Mouse (Mus musculus): Measurements from ENCODE around the gene Usp51.
"Not testable (repeated sequence)": the region's sequence is repeated elsewhere in the genome, so short reads cannot be mapped to it uniquely, and the experiment has no call there.

The Usp51 gene

GRCm38 (mm10) chrX:153006387-153006841 lies at the start of gene Usp51:
Gene Usp51, plus strand, starts transcription at chrX:153006469.
- peak; percentile 13 for DNase-seq (ENCODE audit: low read depth)

DNA sequence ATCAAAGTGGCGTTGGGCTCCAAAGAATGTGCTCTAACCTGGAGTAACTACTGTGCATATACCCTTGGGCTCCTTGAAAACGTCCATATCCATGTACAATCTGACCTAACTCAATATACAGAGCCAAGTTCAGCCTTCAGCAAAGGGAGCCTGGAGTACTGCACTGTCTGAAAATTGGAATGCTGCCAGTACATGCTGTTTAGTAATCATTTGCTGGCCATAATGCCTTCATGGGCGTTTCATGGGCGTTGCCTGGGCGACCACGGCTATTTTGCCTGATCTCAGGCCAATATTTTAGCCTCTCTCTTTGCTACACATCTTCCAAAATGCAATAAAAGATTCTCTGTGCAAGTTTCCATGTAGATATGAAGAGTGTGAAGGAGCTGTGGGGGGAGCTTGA lies 36.7 kb upstream of the Usp51 start:
- DNase-seq (ENCODE audit: low read depth) = no peak

GRCm38 (mm10) chrX:152973476-152974203 lies 32.6 kb upstream of the Usp51 start:
- DNase-seq (ENCODE audit: low read depth) = not testable (repeated sequence)

GRCm38 (mm10) chrX:152974204-152974661 lies 32.0 kb upstream of the Usp51 start:
- no peak for DNase-seq (ENCODE audit: low read depth)

DNA sequence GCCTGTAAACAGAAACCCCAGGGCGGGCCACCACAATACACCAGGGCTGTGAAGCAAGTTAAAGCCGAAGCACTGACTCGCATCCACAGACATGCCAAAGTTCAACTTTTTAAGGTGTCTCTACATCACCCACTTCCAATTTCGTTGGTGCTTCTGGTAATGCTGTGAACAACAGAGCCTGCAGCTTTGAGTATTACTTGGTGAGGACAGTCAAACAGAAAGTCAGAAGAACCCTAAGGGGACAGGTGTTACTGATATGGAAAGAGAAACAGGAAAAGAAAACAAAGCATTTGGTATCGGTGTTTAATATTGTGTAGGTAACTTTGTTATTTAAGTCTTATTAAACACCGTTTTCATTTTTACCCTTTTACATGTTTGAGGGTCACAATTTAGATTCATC lies 29.7 kb upstream of the Usp51 start:
- no peak for DNase-seq (ENCODE audit: low read depth)

GRCm38 (mm10) chrX:152985009-152985408 lies 21.3 kb upstream of the Usp51 start:
- no peak for DNase-seq (ENCODE audit: low read depth)

DNA sequence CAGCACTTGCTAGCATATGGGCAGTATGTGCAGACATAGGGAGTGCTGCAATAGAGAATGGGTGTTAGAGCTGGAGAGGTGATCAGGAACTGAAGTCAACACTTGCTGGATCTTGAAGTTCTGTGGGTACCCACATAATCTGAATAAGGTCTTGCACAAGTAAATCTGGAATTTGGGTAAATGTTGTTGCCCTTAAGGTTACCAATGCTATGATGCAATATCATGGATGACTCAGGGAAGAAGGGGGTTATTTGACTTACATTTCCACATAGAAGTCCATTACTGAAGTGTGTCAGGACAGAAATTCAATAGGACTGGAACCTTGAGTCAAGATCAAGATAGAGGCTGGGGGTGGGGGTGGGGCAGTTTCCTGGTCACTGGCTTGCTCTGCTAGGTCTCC lies 16.4 kb upstream of the Usp51 start:
- not testable (repeated sequence) for DNase-seq (ENCODE audit: low read depth)

- not testable (repeated sequence) for DNase-seq (ENCODE audit: low read depth)
These were observed 10.2 kb upstream of the Usp51 start for GRCm38 (mm10) chrX:152996105-152996504.

DNA sequence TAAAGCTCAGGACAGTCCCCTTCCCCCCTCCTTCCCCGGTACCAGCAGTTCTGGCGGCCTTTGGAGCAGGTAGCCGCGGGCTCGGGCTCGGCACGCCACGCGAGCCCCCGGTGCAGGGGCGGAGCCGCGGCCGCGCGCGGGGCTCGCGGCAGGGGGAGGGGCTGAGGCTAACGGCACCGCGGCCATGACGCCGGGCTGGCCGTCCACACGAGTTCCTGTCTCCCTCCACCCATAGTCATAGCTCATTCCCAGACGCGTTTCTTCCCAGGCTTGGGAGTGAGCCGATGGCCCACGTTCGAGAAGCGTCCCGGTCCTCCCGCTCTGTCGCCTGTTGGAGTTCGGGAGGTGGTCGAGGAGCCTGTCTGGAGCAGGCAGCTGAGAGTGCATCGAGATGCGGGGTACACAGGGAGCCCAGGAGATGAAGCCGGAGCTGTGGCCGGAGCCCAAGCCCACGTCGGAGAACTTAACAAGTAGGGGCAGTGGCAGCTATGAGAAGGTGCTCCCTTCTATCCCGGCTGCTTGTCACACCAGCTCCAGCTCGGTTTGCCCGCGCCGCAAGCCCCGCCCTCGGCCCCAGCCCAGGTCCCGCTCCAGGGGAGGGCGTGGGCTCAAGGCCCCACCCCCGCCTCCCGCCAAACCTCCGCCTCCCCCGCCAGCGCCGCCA lies 884 bp downstream of the Usp51 start:
- DNase-seq (ENCODE audit: low read depth) = peak; percentile 22

DNA sequence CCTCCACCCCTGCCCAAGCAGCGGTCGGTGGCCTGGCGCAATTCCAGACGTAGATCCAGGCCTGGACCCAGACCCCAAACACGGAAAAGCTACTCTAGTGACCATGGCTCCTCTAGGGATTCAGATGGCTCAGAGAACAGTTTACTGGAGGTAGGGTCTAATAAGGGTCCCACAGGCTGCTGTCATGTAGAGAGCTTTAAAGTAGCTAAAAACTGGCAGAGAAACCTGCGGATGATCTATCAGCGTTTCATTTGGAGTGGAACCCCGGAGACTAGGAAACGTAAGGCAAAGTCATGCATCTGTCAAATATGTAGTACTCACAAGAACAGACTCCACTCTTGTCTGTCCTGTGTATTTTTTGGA lies 1.4 kb downstream of the Usp51 start:
- no peak for DNase-seq (ENCODE audit: low read depth)

- not testable (repeated sequence) for DNase-seq (ENCODE audit: low read depth)
These were observed 19.0 kb downstream of the Usp51 start for GRCm38 (mm10) chrX:153025255-153025654.

DNA sequence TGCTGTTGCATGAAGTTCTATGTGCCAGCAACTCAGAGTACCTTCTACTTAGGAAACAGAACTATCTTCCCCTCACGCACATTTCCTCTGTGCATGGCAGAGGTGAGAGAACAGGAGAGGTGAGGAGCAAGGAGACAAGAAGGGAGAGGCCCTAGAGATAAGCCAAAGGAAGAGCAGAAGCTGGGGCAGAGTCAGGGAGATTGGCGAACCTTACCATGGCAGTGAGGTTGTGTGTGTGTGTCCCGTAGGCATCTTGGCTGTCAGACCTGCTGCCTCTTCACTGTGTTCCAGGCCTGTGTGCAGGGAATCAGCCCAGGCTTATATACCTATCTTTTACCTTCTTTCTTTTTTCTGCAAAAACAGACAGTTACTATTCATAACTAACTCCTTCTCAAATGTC lies 19.4 kb downstream of the Usp51 start:
- DNase-seq (ENCODE audit: low read depth) = not testable (repeated sequence)

DNA sequence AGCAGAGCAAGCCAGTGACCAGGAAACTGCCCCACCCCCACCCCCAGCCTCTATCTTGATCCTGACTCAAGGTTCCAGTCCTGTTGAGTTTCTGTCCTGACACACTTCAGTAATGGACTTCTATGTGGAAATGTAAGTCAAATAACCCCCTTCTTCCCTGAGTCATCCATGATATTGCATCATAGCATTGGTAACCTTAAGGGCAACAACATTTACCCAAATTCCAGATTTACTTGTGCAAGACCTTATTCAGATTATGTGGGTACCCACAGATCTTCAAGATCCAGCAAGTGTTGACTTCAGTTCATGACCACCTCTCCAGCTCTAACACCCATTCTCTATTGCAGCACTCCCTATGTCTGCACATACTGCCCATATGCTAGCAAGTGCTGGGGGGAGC lies 25.3 kb downstream of the Usp51 start:
- DNase-seq (ENCODE audit: low read depth) = not testable (repeated sequence)

DNA sequence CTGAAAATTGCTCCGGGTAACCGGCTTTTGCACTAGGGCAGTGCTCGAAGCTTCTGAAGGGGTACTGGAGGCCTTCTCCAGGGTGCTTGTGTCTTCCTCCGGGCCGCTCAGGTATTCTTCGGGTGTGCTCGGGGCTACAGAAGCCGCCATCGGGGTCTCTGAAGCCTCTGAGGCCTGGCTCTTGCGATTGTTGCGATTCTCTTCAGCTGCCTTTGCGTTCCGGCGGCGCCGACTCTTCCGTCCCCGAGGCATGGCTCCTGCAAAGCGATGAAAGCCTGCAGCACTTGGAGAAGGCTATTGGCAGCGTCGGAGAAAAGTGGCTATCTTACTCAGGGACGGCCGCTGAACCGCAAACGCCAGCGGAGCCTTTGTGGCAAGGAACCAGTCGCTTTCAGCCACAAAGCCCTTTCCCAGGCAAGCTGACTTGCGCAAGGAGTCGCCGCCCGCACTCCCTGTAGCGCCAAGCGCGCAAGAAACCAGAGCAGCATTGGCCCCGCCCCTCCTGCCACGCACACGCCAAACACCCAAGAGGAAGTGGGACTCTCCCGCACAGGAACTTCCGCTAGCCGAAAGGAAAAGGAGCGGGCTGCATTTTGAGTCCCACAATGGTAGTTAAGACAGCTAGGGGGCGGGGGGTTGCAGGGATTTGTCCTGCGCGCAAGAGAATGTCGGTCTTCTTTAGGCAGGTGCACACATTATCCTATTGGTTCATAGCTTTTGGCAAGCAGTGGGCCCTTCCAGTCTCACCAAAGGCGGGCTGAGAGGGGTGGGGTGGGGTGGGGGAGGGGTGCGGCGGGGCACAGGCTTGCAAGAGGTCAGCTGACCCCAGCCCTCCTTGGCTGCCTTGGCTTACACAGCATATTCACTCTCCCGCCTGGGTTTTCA lies 31.1 kb downstream of the Usp51 start, which contains the start of gene Mageh1:
Mageh1 (minus strand) TSS at position 489 of the 885 bp plus-strand sequence.
- no peak for DNase-seq (ENCODE audit: low read depth)

GRCm38 (mm10) chrX:153037972-153038744 lies 31.9 kb downstream of the Usp51 start:
- not testable (repeated sequence) for DNase-seq (ENCODE audit: low read depth)
